In genomic region chr19:10976318-10976717, GRCm38 (mm10) we compare ENCODE assay signal across 10 mouse cellular contexts. TPM values are rescaled to one million over a fixed set of nuclear protein-coding genes. Genes with fewer than 3 reads are reported as not detected.
DNase-seq lines count a peak whose midpoint lies in the region; ATAC-seq and TF ChIP-seq lines count a peak whose summit lies in the region.
"Had no signal": no experiment of that assay in that cellular context is flagged by ENCODE, and none has a peak within 500 bp of the region (broad histone marks: within the 10 kb centered on the region; RNA-seq: fewer than 3 reads in every experiment).

No protein-coding gene starts in this region.

- H3K79me2 ChIP-seq in myocyte (ENCODE audit: control insufficient read depth, insufficient read depth), result no peaks in the 10 kb centered on the region

- H3K4me1 ChIP-seq in embryonic facial prominence, embryonic 14.5 days (ENCODE audit: control insufficient read depth, insufficient read depth, low read length), result 0 out of 2 replicates have a peak, but pooled peaks cover 5% of the 10 kb centered on the region
- peaks cover 15% of the 10 kb centered on the region for H3K4me1 ChIP-seq in embryonic facial prominence, embryonic 10.5 days
- no peaks in the 10 kb centered on the region for H3K4me1 ChIP-seq in lung, adult 2 months (ENCODE audit: control insufficient read depth, insufficient read depth, low read length)

- no peak overlapping the region for H3K4me3 ChIP-seq in embryonic facial prominence, embryonic 14.5 days (ENCODE audit: low read depth, low read length)
- no peak overlapping the region for H3K4me3 ChIP-seq in embryonic facial prominence, embryonic 10.5 days
- H3K4me3 ChIP-seq in lung, adult 2 months (replicated peaks; ENCODE audit: extremely low read depth, low read depth, low read length), result no peak overlapping the region
- no peak overlapping the region for H3K4me3 ChIP-seq in myocyte

- no peak overlapping the region for H3K4me2 ChIP-seq in embryonic facial prominence, embryonic 14.5 days (ENCODE audit: low read depth, low read length)
- H3K4me2 ChIP-seq in myocyte (ENCODE audit: low read depth), result no peak overlapping the region

- no peak overlapping the region for H3K27ac ChIP-seq in embryonic facial prominence, embryonic 14.5 days (replicated peaks; ENCODE audit: low read depth, low read length)
- no peak overlapping the region for H3K27ac ChIP-seq in embryonic facial prominence, embryonic 10.5 days (replicated peaks)

- H3K36me3 ChIP-seq in embryonic facial prominence, embryonic 14.5 days (ENCODE audit: control insufficient read depth, insufficient read depth, low read length), result no peaks in the 10 kb centered on the region
- no peaks in the 10 kb centered on the region for H3K36me3 ChIP-seq in embryonic facial prominence, embryonic 10.5 days (replicated peaks)
- H3K36me3 ChIP-seq in myocyte (ENCODE audit: control insufficient read depth, insufficient read depth), result no peaks in the 10 kb centered on the region

- no peaks in the 10 kb centered on the region for H3K9me3 ChIP-seq in embryonic facial prominence, embryonic 14.5 days (ENCODE audit: control insufficient read depth, low read length)
- 0 out of 2 replicates have a peak, but pooled peaks cover 8% of the 10 kb centered on the region for H3K9me3 ChIP-seq in embryonic facial prominence, embryonic 10.5 days

- WGBS in embryonic facial prominence, embryonic 14.5 days, result 40% methylated on average over 4 of the region's 4 CpGs
- 54% methylated on average over 4 of the region's 4 CpGs for WGBS in embryonic facial prominence, embryonic 10.5 days
- WGBS in lung, adult 2 months, result 35% methylated on average over 4 of the region's 4 CpGs

- TF ChIP-seq CTCF in lung, adult 2 months (IDR thresholded peaks at IDR 0.05; ENCODE audit: insufficient read depth, low read length), result no peak
- TF ChIP-seq CTCF in Patski (IDR thresholded peaks at IDR 0.05), result peak; percentile 82

- in situ Hi-C loops in Patski (cut with MboI; ENCODE audit: low pct_unique_long_range_greater_than_20kb), result no loop called here

- no peak overlapping the region for H3K9ac ChIP-seq in embryonic facial prominence, embryonic 14.5 days (ENCODE audit: low read depth, low read length)

- DNase-seq in embryonic facial prominence, embryonic 14.5 days (ENCODE audit: low spot score), result peak; percentile 42
- no peak for DNase-seq in embryonic facial prominence, embryonic 10.5 days (ENCODE audit: low spot score)
- peak; percentile 26 to 35 for DNase-seq in lung, adult 18-20 months
- DNase-seq in lung, adult 2 months, result no peak
- no peak for DNase-seq in Patski (ENCODE audit: low read depth, low spot score)
- no peak for DNase-seq in right cerebral cortex, postnatal 36 days (ENCODE audit: low spot score in 2 of 2)
- DNase-seq in Muller cell, postnatal 12 days (ENCODE audit: inconsistent ontology term), result no peak
- DNase-seq: embryo, embryonic 11 days had no signal

- POLR2A ChIA-PET in Patski (lab: Charles Lee), result no interaction called here

- H3ac ChIP-seq in myocyte (ENCODE audit: control insufficient read depth, insufficient read length), result no peak overlapping the region

- ATAC-seq in embryonic facial prominence, embryonic 14.5 days (ENCODE audit: low read depth), result no peak
- peak; percentile 5 for ATAC-seq in Patski

- no peaks in the 10 kb centered on the region for H3K27me3 ChIP-seq in embryonic facial prominence, embryonic 14.5 days (replicated peaks; ENCODE audit: control insufficient read depth, insufficient read depth, low read length)
- no peaks in the 10 kb centered on the region for H3K27me3 ChIP-seq in embryonic facial prominence, embryonic 10.5 days (replicated peaks; ENCODE audit: low read depth, poor library complexity, severe bottlenecking)
- peaks cover 9% of the 10 kb centered on the region for H3K27me3 ChIP-seq in Patski
- H3K27me3 ChIP-seq in myocyte (ENCODE audit: control insufficient read depth, insufficient read depth, insufficient read length), result no peaks in the 10 kb centered on the region

- TF ChIP-seq POLR2A in lung, adult 2 months (IDR thresholded peaks at IDR 0.05; ENCODE audit: borderline replicate concordance, extremely low read depth, low read depth, low read length), result no peak
- no peak for TF ChIP-seq POLR2A in myocyte (IDR thresholded peaks at IDR 0.05; ENCODE audit: insufficient read length, low read depth)

- CTCF ChIA-PET in Patski (lab: Charles Lee), result interaction anchor here (0.7 to 1.7 kb wide), 9 partner anchors 8 to 381 kb away, joined by 3 to 5 read pairs (median 3); no protein-coding TSS in a partner anchor

TF ChIP-seq in myocyte, 11 proteins besides CTCF, POLR2A, EP300 and RAD21:
- TF ChIP-seq SRF (IDR thresholded peaks at IDR 0.05; ENCODE audit: control insufficient read depth, insufficient read length, low read depth) (peak; percentile 87), MYOD1 (IDR thresholded peaks at IDR 0.05; ENCODE audit: control insufficient read depth in 1 of 3, insufficient read length in 2 of 3, low read depth in 2 of 3) (peak in 1 of 3 experiments; percentile 9), USF1 (IDR thresholded peaks at IDR 0.05; ENCODE audit: low read depth) (no peak)

RNA-seq across cellular contexts. Expression of gene Ms4a10, which starts 1.8 kb away (rescaled TPM):
- polyA plus RNA-seq in embryonic facial prominence, embryonic 14.5 days (2014; fragmentation: Nextera tagmentation; extraction: Ambion mirVana), result 0.53 and 0.89 TPM in 2 replicates
- polyA plus RNA-seq in embryonic facial prominence, embryonic 10.5 days (2016; fragmentation: Nextera tagmentation; extraction: Ambion mirVana), result not detected in 2 replicates
- polyA plus RNA-seq in lung, adult 2 months (2012; rRNA removed), result not detected in 2 replicates
- not detected for polyA plus RNA-seq in Patski (2021)
- polyA plus RNA-seq in myocyte (2012; fragmentation: generic; extraction: Trizol), result 0.30 TPM
- polyA plus RNA-seq: heart, embryonic 14.5 days had no signal

RNA-seq across cellular contexts. Expression of gene Ms4a15, which starts 16.7 kb away (rescaled TPM):
- polyA plus RNA-seq in embryonic facial prominence, embryonic 14.5 days (2014; fragmentation: Nextera tagmentation; extraction: Ambion mirVana), result not detected in 2 replicates
- polyA plus RNA-seq in embryonic facial prominence, embryonic 10.5 days (2016; fragmentation: Nextera tagmentation; extraction: Ambion mirVana), result not detected in 2 replicates
- 1.8 and 2.3 TPM in 2 replicates for polyA plus RNA-seq in lung, adult 2 months (2012; rRNA removed)
- polyA plus RNA-seq in Patski (2021) (not detected), myocyte (2012; fragmentation: generic; extraction: Trizol) (not detected)

RNA-seq across cellular contexts. Expression of gene Ccdc86, which starts 27.3 kb away (rescaled TPM):
- 22.4 and 25.2 TPM in 2 replicates for polyA plus RNA-seq in embryonic facial prominence, embryonic 14.5 days (2014; fragmentation: Nextera tagmentation; extraction: Ambion mirVana)
- polyA plus RNA-seq in embryonic facial prominence, embryonic 10.5 days (2016; fragmentation: Nextera tagmentation; extraction: Ambion mirVana), result 47.2 and 51.5 TPM in 2 replicates
- polyA plus RNA-seq in lung, adult 2 months (2012; rRNA removed), result 3.9 and 4.7 TPM in 2 replicates
- polyA plus RNA-seq in Patski (2021), result 21.1 TPM
- polyA plus RNA-seq in myocyte (2012; fragmentation: generic; extraction: Trizol), result 33.1 TPM

RNA-seq across cellular contexts. Expression of gene Ptgdr2, which starts 39.4 kb away (rescaled TPM):
- 0.08 and 0.20 TPM in 2 replicates for polyA plus RNA-seq in embryonic facial prominence, embryonic 14.5 days (2014; fragmentation: Nextera tagmentation; extraction: Ambion mirVana)
- polyA plus RNA-seq in embryonic facial prominence, embryonic 10.5 days (2016; fragmentation: Nextera tagmentation; extraction: Ambion mirVana), result 0.09 TPM in 1 of 2 replicates, not detected in the other
- polyA plus RNA-seq in lung, adult 2 months (2012; rRNA removed), result 4.8 and 6.6 TPM in 2 replicates
- 0.21 TPM for polyA plus RNA-seq in Patski (2021)
- 0.10 TPM for polyA plus RNA-seq in myocyte (2012; fragmentation: generic; extraction: Trizol)

RNA-seq across cellular contexts. Expression of gene Ms4a18, which starts 41.5 kb away (rescaled TPM):
- polyA plus RNA-seq in embryonic facial prominence, embryonic 14.5 days (2014; fragmentation: Nextera tagmentation; extraction: Ambion mirVana), result not detected in 2 replicates
- polyA plus RNA-seq in embryonic facial prominence, embryonic 10.5 days (2016; fragmentation: Nextera tagmentation; extraction: Ambion mirVana), result not detected in 2 replicates
- not detected in 2 replicates for polyA plus RNA-seq in lung, adult 2 months (2012; rRNA removed)
- polyA plus RNA-seq in Patski (2021) (not detected), myocyte (2012; fragmentation: generic; extraction: Trizol) (0.04 TPM)
- polyA plus RNA-seq: heart, embryonic 14.5 days had no signal

Comparison
In these comparisons a context has a peak if more than half of its experiments do, and no peak if none do; other contexts are left out.
1. DNase-seq: peak in embryonic facial prominence, embryonic 14.5 days (single experiment) and lung, adult 18-20 months (2 of 2); none in embryonic facial prominence, embryonic 10.5 days (single experiment), lung, adult 2 months (single experiment), Patski (single experiment), right cerebral cortex, postnatal 36 days (0 of 2) and Muller cell, postnatal 12 days (single experiment).